Mouse (Mus musculus): ENCODE measurements around the gene Ticrr.

GRCm38 (mm10) chr7:79738913-79739312 is 78.9 kb downstream of the Ticrr start:
- TF ChIP-seq CTCF (IDR thresholded peaks at IDR 0.05; ENCODE audit: low read depth) = no peak
- no peak for TF ChIP-seq EP300 (optimal IDR thresholded peaks at IDR 0.05)
